Mouse (Mus musculus) G1E (cell line): ENCODE measurements around the gene Mprip.

ENCODE experiments used
- CTCF ChIP-seq: IDR thresholded peaks from 2 replicates; pipeline ENCODE4 v1.5.1; 2012; ENCODE audit warnings: low read depth, low read length, inconsistent platforms, mixed read lengths
- GATA1 ChIP-seq: IDR thresholded peaks from 2 replicates; pipeline ENCODE4 v1.6.1; 2012; ENCODE audit warnings: borderline replicate concordance, low read length, inconsistent platforms, mixed read lengths

GRCm38 (mm10) chr11:59705113-59705512 is 44.0 kb downstream of the Mprip start:
- TF ChIP-seq CTCF (no peak), GATA1 (no peak)
